Mouse (Mus musculus) hindbrain, embryonic 14.5 days (tissue): ENCODE data around the gene Surf4. TPM values are rescaled to one million over a fixed set of nuclear protein-coding genes. Genes with fewer than 3 reads are reported as not detected.
A peak's percentile ranks its signal among the peaks of the same experiment; 100 is the strongest.

Experiments used
- ATAC-seq: fragments of 200-750 bp; cut with Nextera tagmentation; 2 replicates; pipeline ENCODE4 v1.8.0; 2017; ENCODE audit warnings: moderate number of reproducible peaks, mild to moderate bottlenecking, moderate TSS enrichment, moderate library complexity; ENCODE audit not compliant: low FRiP score
- DNase-seq: peaks from one replicate; pipeline ENCODE4 v3.0.0-alpha.2; 2015; ENCODE audit warnings: low spot score
- H3K27ac ChIP-seq: fragments of 300-500 bp; sonication (generic); 2 replicates; pipeline ENCODE4 v1.5.1; 2014; ENCODE audit warnings: mild to moderate bottlenecking, moderate library complexity
- H3K27me3 ChIP-seq: fragments of 300-500 bp; sonication (generic); 2 replicates; pipeline ENCODE4 v1.6.1; 2014; ENCODE audit warnings: mild to moderate bottlenecking, low read length, mixed read lengths; ENCODE audit not compliant: control insufficient read depth, insufficient read depth
- H3K36me3 ChIP-seq: fragments of 300-500 bp; sonication (generic); replicated peaks from 2 replicates; pipeline ENCODE4 v1.6.1; 2014; ENCODE audit not compliant: control insufficient read depth, insufficient read depth
- H3K4me1 ChIP-seq: fragments of 300-500 bp; sonication (generic); replicated peaks from 2 replicates; pipeline ENCODE4 v1.6.1; 2014; ENCODE audit warnings: antibody characterized with exemption, low read length, mixed read lengths; ENCODE audit not compliant: control insufficient read depth, insufficient read depth
- H3K4me2 ChIP-seq: fragments of 300-500 bp; sonication (generic); replicated peaks from 2 replicates; pipeline ENCODE4 v1.6.1; 2014; ENCODE audit warnings: mild to moderate bottlenecking, moderate library complexity
- H3K4me3 ChIP-seq: fragments of 300-500 bp; sonication (generic); replicated peaks from 2 replicates; pipeline ENCODE4 v1.5.1; 2014; ENCODE audit warnings: mild to moderate bottlenecking, low read length
- H3K9ac ChIP-seq: fragments of 300-500 bp; sonication (generic); 2 replicates; pipeline ENCODE4 v1.6.1; 2014
- H3K9me3 ChIP-seq: fragments of 300-500 bp; sonication (generic); 2 replicates; pipeline ENCODE4 v1.6.1; 2016; ENCODE audit warnings: low read length; ENCODE audit not compliant: control insufficient read depth
- WGBS: fragments of 180-500 bp; shearing (Covaris S2); extraction: QIAGEN DNeasy Blood & Tissue Kit; methylation state at CpG from one replicate; pipeline ENCODE4 v1.1.7; 2014; 5-methylcytosine and 5-hydroxymethylcytosine counted together
- polyA plus RNA-seq: library from polyadenylated mRNA; unstranded; fragments of >200 nt; fragmentation: Nextera tagmentation; extraction: Ambion mirVana; gene quantifications from 2 replicates; pipeline ENCODE4 v1.2.1, GENCODE M21; 2014

Gene Surf4
- polyA plus RNA-seq, 1 experiment from 2014 or later = 109 TPM

GRCm38 (mm10) chr2:26908710-26909386 is 24.9 kb downstream of the Surf4 start:
- H3K36me3 ChIP-seq = peaks cover 67% of the 10 kb centered on the region
- peak overlapping the region; percentile 84 for H3K9ac ChIP-seq
- H3K27ac ChIP-seq = no peak overlapping the region
- peak overlapping the region; percentile 78 for H3K4me2 ChIP-seq
- ATAC-seq (no peak), DNase-seq (no peak)
- no peaks in the 10 kb centered on the region for H3K27me3 ChIP-seq
- peak overlapping the region; percentile 78 for H3K4me3 ChIP-seq
- whole genome bisulfite sequencing = 90% methylated on average over 18 of the region's 18 CpGs
- no peaks in the 10 kb centered on the region for H3K9me3 ChIP-seq
- peaks cover 33% of the 10 kb centered on the region for H3K4me1 ChIP-seq

DNA sequence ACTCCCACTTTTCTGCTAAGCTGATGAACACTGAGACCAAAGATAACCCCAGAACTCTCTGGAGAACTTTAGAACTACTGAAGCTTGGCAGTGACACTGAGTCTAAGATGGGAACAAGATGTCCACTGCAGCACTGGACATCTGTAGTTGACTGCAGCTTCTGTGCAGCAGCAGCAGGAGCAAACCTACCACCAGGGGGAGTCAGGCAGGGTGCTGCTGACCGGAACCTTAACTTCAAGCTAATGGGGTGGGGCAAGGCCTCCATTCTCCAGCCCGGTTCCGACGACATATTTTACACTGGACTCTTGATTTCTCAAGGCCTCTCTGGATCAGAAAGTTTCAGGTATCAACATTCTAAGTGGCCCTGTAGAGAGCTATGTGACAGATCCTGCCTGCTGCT is 26.6 kb downstream of the Surf4 start:
- no peak for DNase-seq
- Histone ChIP-seq H3K36me3 (peaks cover 50% of the 10 kb centered on the region), H3K9ac (no peak overlapping the region), H3K9me3 (no peaks in the 10 kb centered on the region), H3K27me3 (no peaks in the 10 kb centered on the region), H3K4me3 (no peak overlapping the region), H3K27ac (no peak overlapping the region), H3K4me2 (no peak overlapping the region), H3K4me1 (peaks cover 38% of the 10 kb centered on the region)
- ATAC-seq = no peak
- WGBS = 62% methylated on average over 4 of the region's 4 CpGs

DNA sequence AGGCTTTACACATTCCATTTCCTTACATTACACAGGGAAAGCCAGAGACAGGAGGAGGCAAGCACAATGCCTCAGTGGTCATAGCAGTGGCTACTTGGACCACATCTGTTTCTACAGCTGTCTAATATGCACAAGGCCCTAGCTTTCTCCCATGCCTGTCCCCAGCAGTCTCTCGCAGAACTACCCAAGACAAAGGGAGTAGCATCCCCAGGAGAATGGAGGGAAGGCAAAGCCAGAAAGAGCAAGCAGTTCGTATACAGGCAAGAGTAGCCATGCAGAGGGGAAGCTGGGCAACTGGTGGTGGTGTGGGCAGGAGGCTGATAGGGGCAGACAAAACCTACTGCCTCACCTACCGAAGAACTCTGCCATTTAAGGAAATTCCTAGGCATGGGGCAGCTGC is 27.3 kb downstream of the Surf4 start:
- H3K36me3 ChIP-seq = peaks cover 44% of the 10 kb centered on the region
- WGBS = 83% methylated on average over 3 of the region's 3 CpGs
- H3K27ac ChIP-seq = no peak overlapping the region
- no peaks in the 10 kb centered on the region for H3K9me3 ChIP-seq
- no peak overlapping the region for H3K9ac ChIP-seq
- no peak for ATAC-seq
- H3K4me2 ChIP-seq = no peak overlapping the region
- no peak for DNase-seq
- no peaks in the 10 kb centered on the region for H3K27me3 ChIP-seq
- H3K4me1 ChIP-seq = peaks cover 36% of the 10 kb centered on the region
- no peak overlapping the region for H3K4me3 ChIP-seq

DNA sequence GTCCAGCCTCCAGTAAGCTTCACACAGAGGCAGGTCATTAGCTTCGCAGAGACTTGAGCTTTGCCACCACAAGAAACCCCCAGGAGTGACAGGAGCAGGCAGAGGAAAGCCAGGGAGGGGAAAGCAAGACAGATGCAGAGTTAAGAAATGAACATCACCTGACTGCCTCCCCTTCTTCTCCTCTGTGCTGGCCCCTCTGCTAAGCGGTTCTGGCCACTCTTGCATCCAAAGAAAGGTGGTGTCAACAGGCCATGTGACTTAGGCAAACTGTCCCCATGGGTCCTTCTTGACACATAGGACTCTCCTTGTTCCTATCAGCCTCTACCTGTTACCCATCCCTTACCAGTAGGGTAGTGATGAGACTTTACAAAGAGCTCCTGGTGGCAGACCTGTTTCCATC is 27.8 kb downstream of the Surf4 start:
- 90% methylated on average over 2 of the region's 2 CpGs for WGBS
- peaks cover 44% of the 10 kb centered on the region for H3K36me3 ChIP-seq
- no peak overlapping the region for H3K4me2 ChIP-seq
- H3K27me3 ChIP-seq = no peaks in the 10 kb centered on the region
- H3K4me3 ChIP-seq = no peak overlapping the region
- no peak for ATAC-seq
- no peaks in the 10 kb centered on the region for H3K9me3 ChIP-seq
- no peak for DNase-seq
- no peak overlapping the region for H3K9ac ChIP-seq
- peaks cover 36% of the 10 kb centered on the region for H3K4me1 ChIP-seq
- no peak overlapping the region for H3K27ac ChIP-seq

DNA sequence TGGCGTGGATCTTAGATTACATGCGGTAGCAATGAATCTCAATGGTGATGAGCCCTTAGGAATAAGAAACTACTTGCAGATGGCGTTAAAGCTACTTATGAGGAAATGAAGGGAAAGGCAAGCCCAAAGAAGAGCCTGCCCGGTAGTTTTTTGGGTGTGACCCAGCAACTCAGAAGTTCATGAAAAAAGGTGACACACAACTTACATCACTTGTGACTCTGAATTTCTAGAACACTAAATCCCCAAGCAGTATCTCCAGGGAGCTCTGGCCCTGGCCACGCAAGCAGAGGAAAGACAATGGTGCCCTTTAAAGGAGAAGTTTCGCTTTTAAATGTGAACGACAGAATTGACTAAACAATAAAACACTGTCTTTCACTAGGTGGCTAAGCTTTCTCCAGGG is 30.4 kb downstream of the Surf4 start:
- Histone ChIP-seq H3K27me3 (no peaks in the 10 kb centered on the region), H3K4me3 (peak overlapping the region; percentile 64), H3K9me3 (no peaks in the 10 kb centered on the region), H3K9ac (peak overlapping the region; percentile 77), H3K4me2 (peak overlapping the region; percentile 64), H3K4me1 (peaks cover 22% of the 10 kb centered on the region), H3K36me3 (peaks cover 60% of the 10 kb centered on the region), H3K27ac (peak overlapping the region; percentile 92)
- no peak for ATAC-seq
- DNase-seq = no peak
- 12% methylated on average over 7 of the region's 7 CpGs for WGBS

DNA sequence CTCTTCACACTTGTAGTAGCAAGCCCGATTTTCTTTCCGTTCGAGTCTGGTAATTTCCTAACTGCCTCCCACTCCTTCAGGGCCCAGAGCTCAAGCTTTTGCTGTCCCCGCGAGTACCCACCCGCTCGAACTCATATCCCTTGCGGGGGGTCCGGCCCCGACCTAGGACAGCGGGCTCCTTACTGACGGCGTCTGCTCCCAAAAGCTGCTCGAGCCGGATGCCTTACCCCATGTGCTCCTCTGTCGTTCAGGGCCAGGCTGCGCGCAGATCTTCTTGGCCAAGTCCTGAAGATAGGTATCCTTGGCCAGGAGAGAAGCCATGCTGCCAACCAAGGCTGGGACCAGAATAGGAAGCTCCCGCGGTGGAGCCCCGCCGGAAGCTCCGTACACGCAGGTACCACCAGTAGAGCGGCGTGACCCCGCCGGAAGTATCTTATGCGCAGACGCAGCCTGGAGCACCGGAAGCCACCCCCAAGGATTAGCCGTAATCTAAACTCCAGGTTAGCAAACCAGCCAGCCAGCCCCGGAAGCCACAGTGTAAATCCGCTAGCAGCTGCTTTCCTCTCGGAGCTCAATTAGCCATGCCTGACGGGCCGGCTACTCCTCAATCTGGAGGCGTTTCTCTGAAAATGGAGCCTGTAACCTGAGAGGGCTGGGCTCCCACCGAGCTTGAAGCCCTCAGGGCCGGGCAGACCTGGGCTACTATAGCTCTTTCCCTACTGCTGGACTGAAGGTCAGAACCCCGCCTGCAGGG is 31.1 kb downstream of the Surf4 start, which contains the start of gene Surf6:
TSS of gene Surf6 (minus strand) at position 413 of the 754 bp plus-strand sequence.
- H3K27ac ChIP-seq = peak within 1 kb of the TSS; percentile 92
- peak within 1 kb of the TSS; percentile 64 for H3K4me2 ChIP-seq
- peaks cover 19% of the 10 kb centered on the region for H3K4me1 ChIP-seq
- DNase-seq = peak; percentile 94
- H3K27me3 ChIP-seq = no peaks in the 10 kb centered on the region
- H3K36me3 ChIP-seq = peaks cover 60% of the 10 kb centered on the region
- under 1% methylated on average over 41 of the region's 41 CpGs for WGBS
- H3K9me3 ChIP-seq = no peaks in the 10 kb centered on the region
- ATAC-seq = peak; percentile 96
- H3K4me3 ChIP-seq = peak within 1 kb of the TSS; percentile 64
- peak within 1 kb of the TSS; percentile 77 for H3K9ac ChIP-seq

- peak overlapping the region; percentile 64 for H3K4me3 ChIP-seq
- H3K27ac ChIP-seq = no peak overlapping the region
- ATAC-seq (no peak), DNase-seq (no peak)
- H3K27me3 ChIP-seq = no peaks in the 10 kb centered on the region
- WGBS = 18% methylated on average over 7 of the region's 7 CpGs
- H3K4me2 ChIP-seq = peak overlapping the region; percentile 64
- peak overlapping the region; percentile 77 for H3K9ac ChIP-seq
- peaks cover 60% of the 10 kb centered on the region for H3K36me3 ChIP-seq
- H3K9me3 ChIP-seq = no peaks in the 10 kb centered on the region
- peaks cover 16% of the 10 kb centered on the region for H3K4me1 ChIP-seq
Measured at GRCm38 (mm10) chr2:26901834-26902400, 31.8 kb downstream of the Surf4 start.

GRCm38 (mm10) chr2:26900731-26901130 is 33.0 kb downstream of the Surf4 start:
- no peak for ATAC-seq
- Histone ChIP-seq H3K9me3 (no peaks in the 10 kb centered on the region), H3K27me3 (no peaks in the 10 kb centered on the region), H3K4me3 (no peak overlapping the region), H3K4me2 (no peak overlapping the region), H3K36me3 (peaks cover 60% of the 10 kb centered on the region), H3K9ac (no peak overlapping the region), H3K27ac (no peak overlapping the region), H3K4me1 (peaks cover 16% of the 10 kb centered on the region)
- DNase-seq = no peak
- WGBS = 83% methylated on average over 1 of the region's 1 CpGs

- Histone ChIP-seq H3K36me3 (peaks cover 89% of the 10 kb centered on the region), H3K4me3 (no peak overlapping the region), H3K4me1 (no peaks in the 10 kb centered on the region), H3K27me3 (no peaks in the 10 kb centered on the region), H3K27ac (no peak overlapping the region), H3K4me2 (no peak overlapping the region), H3K9me3 (no peaks in the 10 kb centered on the region), H3K9ac (no peak overlapping the region)
- no peak for ATAC-seq
- WGBS = 93% methylated on average over 4 of the region's 4 CpGs
- DNase-seq = no peak
Measured at GRCm38 (mm10) chr2:26895898-26896297, 37.8 kb downstream of the Surf4 start.
